Mouse (Mus musculus) thymus, postnatal 14 days (tissue): ENCODE results near the gene Cdrt4.

Experiments used
- DNase-seq: peaks from one replicate; pipeline ENCODE4 v3.0.0; 2021

The Cdrt4 gene

GRCm38 (mm10) chr11:62945514-62945913 is 5.5 kb upstream of the Cdrt4 start:
- DNase-seq = no peak

GRCm38 (mm10) chr11:62949548-62949947 is 1.4 kb upstream of the Cdrt4 start:
- no peak for DNase-seq

- DNase-seq = no peak
Observed at GRCm38 (mm10) chr11:62954766-62955165, 3.8 kb downstream of the Cdrt4 start.

- DNase-seq = no peak
Observed at GRCm38 (mm10) chr11:62955186-62955585, 4.2 kb downstream of the Cdrt4 start.

GRCm38 (mm10) chr11:62955776-62956175 is 4.8 kb downstream of the Cdrt4 start:
- DNase-seq = no peak

- DNase-seq = no peak
Observed at GRCm38 (mm10) chr11:62957626-62958180, 6.7 kb downstream of the Cdrt4 start.

GRCm38 (mm10) chr11:62963292-62963691 is 12.3 kb downstream of the Cdrt4 start:
- DNase-seq = no peak

- DNase-seq = no peak
Observed at GRCm38 (mm10) chr11:62966424-62966764, 15.4 kb downstream of the Cdrt4 start.

GRCm38 (mm10) chr11:62966765-62967633 is 16.0 kb downstream of the Cdrt4 start:
- no peak for DNase-seq

- DNase-seq = no peak
Observed at GRCm38 (mm10) chr11:62977176-62977575, 26.2 kb downstream of the Cdrt4 start.

- DNase-seq = no peak
Observed at GRCm38 (mm10) chr11:62978886-62979285, 27.9 kb downstream of the Cdrt4 start.

- DNase-seq = no peak
Observed at GRCm38 (mm10) chr11:62981729-62982128, 30.7 kb downstream of the Cdrt4 start.

GRCm38 (mm10) chr11:62983793-62984192 is 32.8 kb downstream of the Cdrt4 start:
- DNase-seq = no peak

- DNase-seq = no peak
Observed at GRCm38 (mm10) chr11:62984365-62984764, 33.4 kb downstream of the Cdrt4 start.

- no peak for DNase-seq
Observed at GRCm38 (mm10) chr11:62985075-62985474, 34.1 kb downstream of the Cdrt4 start.

GRCm38 (mm10) chr11:62986578-62986977 is 35.6 kb downstream of the Cdrt4 start:
- DNase-seq = no peak

- DNase-seq = no peak
Observed at GRCm38 (mm10) chr11:62990150-62990685, 39.2 kb downstream of the Cdrt4 start.

GRCm38 (mm10) chr11:62990811-62991210 is 39.8 kb downstream of the Cdrt4 start:
- no peak for DNase-seq

GRCm38 (mm10) chr11:62992545-62993242 is 41.7 kb downstream of the Cdrt4 start:
- no peak for DNase-seq

GRCm38 (mm10) chr11:62995066-62995754 is 44.2 kb downstream of the Cdrt4 start:
- DNase-seq = no peak

GRCm38 (mm10) chr11:62995755-62996521 is 44.9 kb downstream of the Cdrt4 start:
- DNase-seq = no peak

- DNase-seq = no peak
Observed at GRCm38 (mm10) chr11:62996522-62996898, 45.5 kb downstream of the Cdrt4 start.
